Mouse (Mus musculus): ENCODE results near the gene Vapa.
"Not testable (repeated sequence)": the region's sequence is repeated elsewhere in the genome, so short reads cannot be mapped to it uniquely, and the experiment has no call there.

Vapa gene

GRCm38 (mm10) chr17:65563345-65563744 lies 50.0 kb downstream of the Vapa start:
- no peak for DNase-seq (ENCODE audit: low spot score)

GRCm38 (mm10) chr17:65562761-65563160 lies 50.6 kb downstream of the Vapa start:
- DNase-seq (ENCODE audit: low spot score) = peak; percentile 88

DNA sequence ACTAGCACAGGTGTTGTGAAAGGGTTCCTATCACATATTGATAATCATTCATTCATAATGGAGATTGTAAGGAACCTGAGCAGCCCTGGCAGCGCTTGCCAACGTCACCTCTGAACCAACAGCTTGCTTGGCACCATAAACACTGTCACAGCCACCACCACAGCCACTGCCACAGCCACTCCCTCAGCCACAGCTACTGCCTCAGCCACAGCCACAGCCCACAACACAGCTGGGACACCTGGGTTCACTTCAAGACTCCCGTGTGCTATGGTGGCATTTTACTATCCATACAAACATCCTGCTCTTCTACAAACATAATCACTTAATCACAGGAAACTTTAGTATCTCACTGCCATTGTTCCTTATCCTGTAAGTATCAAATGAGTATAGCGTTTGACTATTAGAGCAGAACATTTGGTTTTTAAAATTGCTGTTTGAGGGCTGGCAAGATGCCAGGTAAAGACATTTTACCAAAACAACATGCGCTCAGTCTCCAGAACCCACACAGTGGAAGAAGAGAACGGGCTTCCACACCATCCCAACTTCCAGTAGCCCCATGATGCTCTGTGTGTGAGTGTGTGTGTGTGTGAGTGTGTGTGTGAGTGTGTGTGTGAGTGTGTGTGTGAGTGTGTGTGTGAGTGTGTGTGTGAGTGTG lies 51.9 kb downstream of the Vapa start:
- no peak for DNase-seq (ENCODE audit: low spot score)

DNA sequence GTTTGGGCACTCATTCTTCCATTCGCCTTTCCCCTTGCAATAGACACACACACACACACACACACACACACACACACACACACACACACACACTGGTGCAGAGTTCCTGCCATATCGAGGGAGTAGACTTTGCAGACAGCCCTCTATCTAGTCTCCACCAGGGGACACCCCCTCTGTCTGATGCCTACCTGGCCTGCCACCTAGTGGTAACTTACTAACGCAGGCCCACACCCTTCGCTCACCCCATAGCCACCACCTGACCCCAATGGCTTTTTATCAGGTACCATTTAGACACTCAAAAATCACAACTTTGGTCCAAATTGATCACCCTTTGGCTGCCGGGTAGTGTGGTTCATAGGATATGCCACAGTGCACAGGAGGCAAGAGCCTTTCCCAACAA lies 54.1 kb downstream of the Vapa start:
- DNase-seq (ENCODE audit: low spot score) = no peak

DNA sequence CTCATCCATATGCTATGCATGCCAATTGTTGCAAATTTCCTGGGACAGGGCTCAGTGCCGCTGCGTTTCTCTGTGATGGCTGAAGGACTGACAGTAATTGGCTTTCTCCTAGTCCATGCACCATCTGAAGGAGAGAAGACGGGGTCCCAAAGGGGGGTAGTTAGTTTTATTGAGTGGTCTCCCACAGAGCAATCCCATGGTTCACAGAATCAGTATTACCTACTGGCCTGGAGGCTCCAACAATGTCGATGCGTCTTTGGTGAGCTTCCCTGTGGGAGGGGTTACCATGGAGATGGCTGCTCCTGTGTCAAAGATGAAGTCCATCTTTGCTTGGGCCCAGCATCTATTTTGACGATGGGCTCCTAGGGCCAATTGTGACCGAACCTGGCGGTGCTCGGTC lies 54.6 kb downstream of the Vapa start:
- DNase-seq (ENCODE audit: low spot score) = no peak

DNA sequence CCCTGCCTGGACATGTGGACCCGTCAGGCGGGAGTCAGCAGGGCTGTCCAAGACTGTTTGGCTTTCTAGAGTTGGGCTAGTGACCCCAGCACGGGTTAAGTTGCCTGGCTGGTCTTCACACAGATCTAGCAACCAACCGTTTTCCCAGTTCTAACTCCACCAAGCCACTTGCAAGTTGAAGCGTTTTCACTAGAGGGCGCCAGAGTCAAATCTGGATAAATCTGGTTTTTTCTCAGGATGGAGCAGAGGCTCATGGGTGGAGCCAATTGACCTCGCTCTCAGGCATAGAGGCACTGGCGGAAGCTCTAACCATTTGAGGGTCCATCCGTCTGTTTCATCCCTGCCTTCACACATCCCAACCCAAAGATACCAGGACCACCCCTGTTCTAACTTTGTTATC lies 55.1 kb downstream of the Vapa start:
- peak; percentile 85 for DNase-seq (ENCODE audit: low spot score)

DNA sequence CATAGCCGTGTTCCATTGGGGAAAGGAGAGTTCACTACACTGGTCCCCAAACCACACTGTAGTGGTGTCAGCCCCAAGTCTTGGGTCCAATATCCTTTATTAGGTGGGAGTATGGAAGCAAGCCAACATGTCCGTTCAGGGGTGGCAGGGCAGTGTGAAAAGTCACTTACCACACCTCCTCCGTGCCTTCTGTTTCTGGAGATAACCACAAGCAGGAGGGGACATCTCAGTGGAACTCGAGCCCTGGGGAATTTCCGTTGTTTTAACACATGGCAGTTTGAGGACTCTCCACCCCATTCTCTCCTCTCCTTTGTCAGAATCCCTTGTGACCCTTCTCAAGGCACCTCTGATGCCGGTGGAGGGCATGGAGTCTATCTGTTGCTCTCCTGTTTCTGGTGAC lies 56.1 kb downstream of the Vapa start:
- no peak for DNase-seq (ENCODE audit: low spot score)

DNA sequence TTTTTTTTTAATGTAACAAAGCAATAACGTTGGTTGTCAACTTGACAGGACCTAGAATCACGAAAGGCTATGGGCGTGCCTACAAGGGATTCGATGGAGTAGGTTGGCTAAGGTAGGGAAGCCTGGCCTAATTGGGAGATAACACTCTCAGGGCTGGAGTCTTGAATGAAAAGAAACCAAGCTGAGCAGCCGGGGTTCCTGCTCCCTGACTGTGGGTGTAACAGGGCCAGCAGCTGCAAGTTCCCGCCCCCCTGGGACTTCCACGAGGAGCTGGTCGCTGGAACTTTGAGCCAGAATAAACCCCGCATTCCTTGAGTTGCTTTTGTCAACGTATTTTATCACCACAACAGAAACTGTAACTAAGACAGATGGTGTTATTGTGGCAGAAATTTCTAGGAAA lies 56.6 kb downstream of the Vapa start:
- no peak for DNase-seq (ENCODE audit: low spot score)

GRCm38 (mm10) chr17:65552426-65552997 lies 60.8 kb downstream of the Vapa start:
- DNase-seq (ENCODE audit: low spot score) = no peak

GRCm38 (mm10) chr17:65550357-65550756 lies 63.0 kb downstream of the Vapa start:
- no peak for DNase-seq (ENCODE audit: low spot score)

- DNase-seq (ENCODE audit: low spot score) = no peak
Observed at GRCm38 (mm10) chr17:65548698-65549365, 64.5 kb downstream of the Vapa start.

DNA sequence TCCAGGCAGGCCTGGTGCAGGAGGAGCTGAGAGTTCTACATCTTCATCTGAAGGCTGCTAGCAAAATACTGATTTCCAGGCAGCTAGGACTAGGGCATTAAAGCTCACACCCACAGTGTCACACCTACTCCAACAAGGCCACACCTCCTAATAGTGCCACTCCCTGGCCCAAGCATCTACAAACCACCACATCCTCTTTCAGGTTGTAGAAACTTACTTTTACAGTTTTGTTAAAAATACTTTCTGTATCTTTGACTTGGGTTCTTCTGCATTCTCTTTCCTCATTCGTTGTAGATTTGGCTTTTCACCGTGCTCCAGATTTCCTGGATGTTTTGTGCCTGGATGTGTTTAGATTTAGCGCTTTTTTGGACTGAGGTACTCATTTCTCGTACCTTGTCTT lies 67.1 kb downstream of the Vapa start:
- DNase-seq (ENCODE audit: low spot score) = not testable (repeated sequence)

DNA sequence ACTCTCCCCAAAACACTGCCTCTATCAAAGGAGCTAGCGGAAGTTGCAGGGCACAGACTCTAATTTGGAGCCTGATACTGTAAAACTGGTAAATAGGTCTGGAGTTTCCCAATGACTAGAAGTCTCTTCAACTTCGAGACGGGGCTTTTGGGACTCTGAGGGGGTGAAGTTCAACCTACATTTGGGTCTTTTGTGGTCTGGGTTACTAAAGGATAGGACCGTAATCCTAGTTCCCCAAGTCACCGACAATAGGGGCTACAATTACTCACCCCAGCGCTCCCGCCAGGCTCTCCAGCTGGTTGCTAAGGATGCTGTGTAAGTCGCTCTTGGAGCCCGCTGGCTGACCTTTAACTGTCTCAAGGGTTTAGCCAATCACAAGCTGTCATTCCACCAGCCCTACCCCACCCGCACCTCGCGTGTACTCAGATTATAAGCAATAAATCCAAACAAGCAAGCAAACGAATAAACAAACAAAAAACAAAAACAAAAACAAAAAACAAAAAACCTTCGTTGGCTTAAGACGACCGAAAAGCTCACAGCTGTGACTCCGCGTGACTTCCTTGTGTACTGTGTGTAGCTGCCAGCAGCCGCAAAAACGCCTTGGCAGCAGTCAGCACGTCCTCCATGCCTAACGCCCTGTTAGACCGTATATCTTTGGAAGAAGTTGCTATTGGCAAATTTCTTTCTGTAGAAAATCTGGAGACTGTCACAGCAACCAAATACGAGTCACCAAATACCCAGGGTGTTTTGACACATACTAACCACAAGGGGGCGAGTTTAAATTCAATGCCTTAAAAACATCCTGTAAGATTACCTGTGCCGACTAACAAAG lies 72.7 kb downstream of the Vapa start, which contains the start of gene Tmem232:
Gene Tmem232, minus strand, starts transcription at position 342 of the 832 bp plus-strand sequence.
- peak; percentile 73 for DNase-seq (ENCODE audit: low spot score)

GRCm38 (mm10) chr17:65536156-65536555 lies 77.2 kb downstream of the Vapa start:
- DNase-seq (ENCODE audit: low spot score) = peak; percentile 77

DNA sequence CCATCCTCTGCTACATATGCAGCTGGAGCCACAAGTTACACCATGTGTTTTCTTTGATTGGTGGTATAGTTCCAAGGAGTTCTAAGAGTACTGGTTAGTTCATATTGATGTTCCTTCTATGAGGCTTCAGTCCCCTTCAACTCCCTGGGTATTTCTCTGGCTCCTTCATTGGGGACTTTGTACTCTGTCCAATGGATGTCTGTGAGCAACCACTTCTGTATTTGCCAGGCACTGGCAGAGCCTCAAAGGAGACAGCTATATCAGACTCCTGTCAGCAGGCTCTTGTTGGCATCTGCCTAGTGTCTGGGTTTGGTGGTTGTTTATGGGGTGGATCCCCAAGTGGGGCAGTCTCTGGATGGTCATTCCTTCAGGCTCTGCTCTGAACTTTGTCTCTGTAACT lies 81.0 kb downstream of the Vapa start:
- DNase-seq (ENCODE audit: low spot score) = not testable (repeated sequence)

Data from embryo, embryonic 10.5 days (tissue).